Mouse (Mus musculus): ENCODE results near the gene Slc4a4. TPM values are rescaled to one million over a fixed set of nuclear protein-coding genes. Genes with fewer than 3 reads are reported as not detected.

The Slc4a4 gene
- polyA plus RNA-seq, 1 experiment, result 3.8 TPM

Other genes starting within 250 kb of the Slc4a4 start
- gene Grsf1, start 210.6 kb upstream of the Slc4a4 start, polyA plus RNA-seq (2012; rRNA removed), result 48.4 and 53.5 TPM in 2 replicates
- 20.3 and 23.8 TPM in 2 replicates for gene Mob1b, start 166.0 kb upstream of the Slc4a4 start, polyA plus RNA-seq (2012; rRNA removed)
- gene Dck, start 121.8 kb upstream of the Slc4a4 start, polyA plus RNA-seq (2012; rRNA removed), result 5.8 TPM in 2 replicates